Mouse (Mus musculus): ENCODE results near the gene Bicd2.
A peak's percentile ranks its signal among the peaks of the same experiment; 100 is the strongest.

Bicd2 gene

DNA sequence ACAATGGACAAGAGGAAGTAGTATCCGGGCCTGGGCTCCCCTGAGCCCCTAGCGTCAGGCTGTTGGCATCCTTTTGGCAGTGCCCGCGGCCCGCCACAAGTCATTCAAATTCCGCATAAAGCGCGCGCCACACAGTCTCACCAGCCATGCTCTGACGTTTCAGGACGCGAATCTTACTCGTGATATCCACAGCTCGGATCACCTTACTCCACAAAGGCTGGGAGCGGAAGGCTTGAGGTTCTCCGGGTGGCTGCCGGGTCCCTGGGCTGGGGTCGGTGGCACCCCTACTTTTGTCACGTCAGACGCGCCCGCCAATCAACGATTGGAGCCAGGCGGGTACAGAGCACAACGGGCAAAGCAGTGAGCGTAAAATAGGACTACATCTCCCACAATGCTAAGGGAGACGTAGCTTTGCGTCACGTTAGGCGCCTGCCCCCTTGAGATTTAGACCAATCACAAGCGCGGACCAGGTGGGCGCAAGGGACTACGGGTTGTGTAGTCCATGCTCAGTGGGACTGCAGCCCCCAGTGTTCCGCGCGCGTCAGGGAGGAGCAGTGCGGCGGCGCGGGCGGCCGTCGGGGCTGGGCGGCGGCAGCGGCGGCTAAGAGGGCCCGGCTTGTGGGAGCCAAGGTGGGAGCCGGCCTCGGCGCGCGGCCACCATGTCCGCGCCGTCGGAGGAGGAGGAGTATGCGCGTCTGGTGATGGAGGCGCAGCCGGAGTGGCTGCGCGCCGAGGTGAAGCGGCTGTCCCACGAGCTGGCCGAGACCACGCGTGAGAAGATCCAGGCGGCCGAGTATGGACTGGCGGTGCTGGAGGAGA is at the start of gene Bicd2:
Gene Bicd2, plus strand, starts transcription at position 574 of the 819 bp plus-strand sequence.
- peak; percentile 82 to 94 for DNase-seq (ENCODE audit: low spot score in 2 of 2)

DNA sequence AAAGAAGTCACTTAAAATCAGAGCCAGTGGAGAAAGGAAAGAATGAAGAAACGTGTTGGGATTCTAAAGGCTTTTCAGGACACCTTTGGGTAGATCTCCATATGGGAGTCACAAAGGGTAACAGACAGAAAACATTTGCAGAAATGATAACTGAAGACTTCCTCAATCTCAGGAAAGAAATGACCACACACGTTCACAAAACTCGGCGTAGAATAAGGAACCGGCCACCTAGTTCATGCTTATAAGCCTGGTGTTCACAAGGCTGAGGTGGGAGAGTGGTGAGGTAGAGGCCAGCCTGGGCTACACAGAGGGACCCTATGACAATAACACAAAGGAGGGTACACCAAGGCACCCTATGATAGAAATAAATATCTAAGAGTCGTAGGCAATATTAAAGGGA is 49.4 kb upstream of the Bicd2 start:
- no peak for DNase-seq (ENCODE audit: low spot score in 2 of 2)

DNA sequence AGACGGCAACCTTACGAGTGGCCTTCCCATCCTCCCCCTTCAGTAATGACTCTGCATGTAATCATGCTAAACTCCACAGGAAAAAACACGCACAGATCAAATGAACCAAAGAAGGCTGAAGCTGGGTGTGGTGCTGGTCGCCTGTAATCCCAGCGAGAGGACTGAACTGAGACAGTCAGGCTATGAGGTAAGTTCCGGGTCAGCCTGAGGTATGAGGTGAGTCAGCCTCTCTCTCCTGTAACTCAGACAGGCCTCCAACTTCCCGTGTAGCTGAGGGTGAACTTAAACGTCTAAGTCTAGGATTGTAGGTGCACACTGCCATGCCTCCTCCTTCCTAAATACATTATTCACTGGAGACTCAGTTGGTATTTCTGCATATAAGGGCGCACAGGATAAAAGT is 47.3 kb upstream of the Bicd2 start:
- DNase-seq (ENCODE audit: low spot score in 2 of 2): no peak

DNA sequence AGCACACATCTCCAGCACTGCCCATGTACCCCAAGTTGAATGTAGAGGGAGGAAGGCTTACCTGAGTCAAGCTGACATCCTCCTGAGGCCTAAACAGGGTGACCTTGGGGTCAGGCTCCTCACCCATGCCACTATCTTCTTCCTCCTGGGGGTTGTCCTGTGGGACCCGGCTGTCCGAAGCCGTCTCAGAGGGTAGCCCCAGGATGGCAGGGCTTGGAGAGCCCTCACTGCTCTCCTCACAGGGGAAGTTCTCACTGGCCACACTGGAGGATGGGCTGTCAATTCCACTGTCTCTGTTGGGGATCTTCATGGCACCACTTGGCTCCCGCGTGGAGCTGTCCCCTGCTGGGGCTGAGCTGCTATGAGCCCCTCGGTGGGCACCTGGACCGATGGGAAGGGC is 45.1 kb upstream of the Bicd2 start:
- no peak for DNase-seq (ENCODE audit: low spot score in 2 of 2)

DNA sequence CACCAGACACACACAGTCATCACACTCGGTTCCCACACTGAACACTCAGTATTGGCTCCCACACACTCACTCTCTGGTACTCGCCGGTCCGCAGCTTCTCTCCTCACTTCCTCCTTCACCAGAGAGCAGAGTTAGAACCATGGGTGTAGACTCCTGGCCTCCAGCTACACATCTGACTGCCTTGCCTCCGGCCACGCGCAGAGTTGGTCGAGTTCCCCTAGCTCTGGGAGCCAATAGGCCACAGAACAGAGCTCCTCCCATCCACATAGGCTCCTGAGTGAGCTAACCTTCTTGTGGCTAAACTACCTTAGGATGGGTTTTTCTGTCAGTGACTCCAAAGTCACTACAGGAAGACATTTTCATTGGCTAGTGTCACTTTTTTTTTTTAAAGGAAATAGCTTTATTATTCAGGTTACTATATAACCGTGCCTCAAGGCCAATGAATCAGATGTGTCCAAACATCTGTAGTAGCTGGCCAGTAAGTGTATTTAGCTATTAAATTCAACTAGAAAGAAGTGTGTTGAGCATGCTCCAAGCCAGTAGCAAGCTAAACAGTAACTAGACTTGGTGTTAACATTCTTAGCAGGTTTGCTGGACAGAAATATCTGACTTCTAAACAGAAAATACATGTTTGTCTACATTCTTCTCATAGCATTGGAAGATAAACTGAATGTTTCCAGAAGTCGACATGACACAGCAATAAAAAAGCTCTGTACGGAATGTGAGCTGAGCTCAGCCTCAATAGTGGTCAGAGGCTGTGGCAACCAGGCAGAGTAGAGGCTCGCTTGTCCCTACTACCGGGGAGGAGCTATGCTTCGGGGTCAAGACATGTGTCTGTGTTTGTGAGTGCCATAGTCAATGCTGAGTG is 42.6 kb upstream of the Bicd2 start:
- no peak for DNase-seq (ENCODE audit: low spot score in 2 of 2)

DNA sequence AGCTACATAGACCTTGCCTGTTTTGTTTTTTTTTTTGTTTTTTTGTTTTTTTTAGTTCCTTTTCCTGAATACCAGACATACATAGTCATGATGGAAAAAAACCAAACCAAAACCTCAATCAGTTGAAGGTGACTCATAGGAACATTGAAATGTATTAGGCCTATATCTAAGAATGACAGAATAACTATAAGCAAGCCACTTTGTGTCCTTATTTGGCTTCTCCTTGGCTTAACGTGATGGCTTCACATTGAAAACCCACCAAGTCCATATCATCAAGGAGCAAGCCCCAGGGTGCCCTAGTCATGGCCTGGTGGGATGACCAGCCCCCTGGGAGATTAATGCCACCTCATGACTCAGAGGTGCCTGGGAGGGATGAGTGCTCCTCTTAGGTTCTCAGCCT is 40.6 kb upstream of the Bicd2 start:
- no peak for DNase-seq (ENCODE audit: low spot score in 2 of 2)

DNA sequence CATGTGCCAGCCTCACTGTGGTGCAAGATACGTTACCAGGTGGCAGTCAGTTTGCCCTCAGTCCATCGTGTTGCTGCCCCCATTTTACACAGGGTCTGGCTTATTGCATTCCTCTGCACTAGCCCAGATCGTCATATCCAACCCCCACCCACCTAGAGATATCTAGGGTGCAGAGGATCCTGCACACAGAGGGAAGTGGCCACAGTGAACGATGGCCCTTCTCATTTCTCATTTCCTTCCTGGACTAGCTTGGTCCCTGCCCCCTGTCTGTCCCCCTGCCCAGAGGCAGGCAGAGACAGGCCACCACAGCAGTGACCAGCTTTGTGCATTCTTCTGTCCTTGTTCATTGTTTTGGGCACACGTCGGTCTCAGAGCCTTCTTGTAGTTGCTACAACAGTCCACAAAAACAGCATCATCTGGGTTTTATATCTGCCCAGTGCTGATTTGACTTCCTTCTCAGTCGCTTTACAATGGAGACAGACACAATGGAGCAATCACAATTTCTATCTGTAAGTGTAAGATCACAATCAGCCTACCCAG is 34.5 kb upstream of the Bicd2 start:
- DNase-seq (ENCODE audit: low spot score in 2 of 2): no peak

DNA sequence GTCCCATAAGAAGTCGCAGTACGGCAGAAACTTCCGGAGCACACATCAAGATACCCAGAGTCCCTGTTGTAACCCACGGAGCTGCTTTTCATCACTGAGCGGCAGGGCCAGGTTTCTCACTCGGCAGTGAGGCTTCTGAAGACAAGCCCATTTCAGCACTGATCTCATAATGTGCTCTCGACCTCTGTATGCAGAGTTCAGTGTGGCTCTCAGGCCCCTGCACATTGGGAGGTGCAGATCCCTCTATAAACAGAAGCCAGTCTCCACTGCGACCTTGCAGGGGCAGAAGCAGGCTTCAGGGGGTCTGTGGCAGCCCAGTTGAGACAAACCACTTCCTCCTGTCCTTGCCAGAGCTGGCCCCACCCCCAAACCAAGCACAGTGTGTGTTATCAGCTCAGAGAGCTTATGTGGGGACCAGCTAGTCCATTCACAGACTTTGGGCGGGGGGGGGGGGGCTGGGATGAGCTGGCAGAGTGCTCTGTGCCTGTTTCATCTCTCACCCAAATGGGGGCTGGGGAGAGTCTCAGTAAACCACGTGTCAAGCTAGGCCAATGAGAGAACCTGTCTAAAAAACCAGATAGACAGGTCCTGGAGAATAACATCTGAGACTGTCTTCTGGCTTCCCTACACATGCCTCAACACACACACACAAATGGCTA is 33.9 kb upstream of the Bicd2 start:
- DNase-seq (ENCODE audit: low spot score in 2 of 2): no peak

DNA sequence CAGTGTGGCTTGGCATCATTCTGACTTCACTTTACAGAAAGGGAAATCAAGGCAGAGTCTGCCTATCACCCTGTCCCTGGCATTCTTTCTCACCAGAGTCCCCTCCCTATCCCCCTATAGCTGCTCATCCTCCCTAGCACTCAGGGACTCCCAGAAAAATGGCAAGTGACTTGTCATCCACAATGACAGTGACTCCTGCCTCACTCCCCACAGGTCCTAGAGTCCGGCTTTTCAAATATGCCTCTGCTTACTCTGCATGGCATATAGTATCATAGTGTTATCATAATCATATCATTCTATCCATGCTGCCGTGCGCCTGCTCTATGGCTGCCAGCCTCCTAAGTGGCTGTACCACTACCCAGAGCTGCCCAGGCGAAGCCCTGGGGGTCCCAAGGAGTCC is 33.2 kb upstream of the Bicd2 start:
- no peak for DNase-seq (ENCODE audit: low spot score in 2 of 2)

DNA sequence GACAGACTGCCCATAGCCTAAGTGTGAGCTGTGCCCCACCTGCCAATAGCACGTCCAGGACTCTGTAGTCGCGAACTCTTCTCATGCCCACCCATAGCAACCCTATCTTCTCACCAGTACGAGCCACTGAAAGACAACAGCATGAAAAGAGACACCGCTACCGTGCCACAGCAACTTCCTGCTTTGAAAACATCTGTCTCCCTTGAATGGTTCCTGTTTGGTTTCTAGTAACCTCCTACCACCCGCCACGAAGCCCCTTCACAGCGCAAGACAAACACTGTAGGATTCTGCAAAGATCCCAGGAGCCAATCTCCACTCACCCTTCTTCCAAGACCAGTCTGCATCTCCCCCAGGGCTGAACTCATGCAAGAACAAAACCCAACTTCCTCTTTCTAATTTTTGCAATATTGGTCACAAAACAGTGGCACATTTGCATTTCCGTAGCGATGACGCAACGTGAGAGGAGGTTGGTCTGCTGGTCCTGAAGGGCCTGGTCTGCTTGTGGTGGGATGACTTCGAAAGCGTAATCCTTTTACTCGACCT is 32.5 kb upstream of the Bicd2 start:
- DNase-seq (ENCODE audit: low spot score in 2 of 2): no peak

DNA sequence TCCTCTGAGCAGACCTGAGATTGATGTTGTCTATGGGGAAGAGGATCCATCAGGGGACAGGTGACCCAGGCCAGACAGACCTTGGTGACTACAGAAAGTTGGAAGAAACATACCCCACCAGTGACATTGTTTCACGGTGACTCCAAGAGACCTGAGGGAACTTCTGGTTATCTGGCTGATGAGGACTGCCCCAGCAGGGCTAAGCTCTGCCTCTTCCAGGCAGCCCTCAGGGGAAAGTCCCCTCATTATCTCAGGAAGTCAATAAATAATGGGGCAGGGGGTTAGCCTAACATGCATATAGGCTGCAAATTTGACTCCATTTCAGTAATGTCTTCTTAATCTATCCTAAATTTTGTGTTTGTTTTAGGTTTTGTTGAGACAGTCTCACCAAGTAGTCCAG is 31.9 kb upstream of the Bicd2 start:
- DNase-seq (ENCODE audit: low spot score in 2 of 2): no peak

DNA sequence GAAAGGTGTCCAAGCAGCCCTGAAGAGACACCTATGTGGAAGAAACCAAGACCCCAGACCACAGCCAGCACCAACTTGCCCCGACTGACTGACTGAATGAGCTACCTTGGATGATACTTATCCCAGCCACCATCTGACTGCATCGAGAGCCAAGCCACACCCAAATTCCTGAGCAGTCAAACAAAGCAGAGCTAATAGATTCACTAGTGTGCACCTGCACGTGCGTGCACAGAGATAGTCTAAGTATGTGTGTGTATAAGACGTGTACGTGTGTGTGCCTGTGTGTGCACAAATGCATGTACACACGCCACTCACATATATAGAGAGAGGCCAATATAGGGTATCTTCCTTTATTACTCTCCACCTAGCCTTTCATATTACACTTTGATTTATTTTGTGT is 29.7 kb upstream of the Bicd2 start:
- no peak for DNase-seq (ENCODE audit: low spot score in 2 of 2)

DNA sequence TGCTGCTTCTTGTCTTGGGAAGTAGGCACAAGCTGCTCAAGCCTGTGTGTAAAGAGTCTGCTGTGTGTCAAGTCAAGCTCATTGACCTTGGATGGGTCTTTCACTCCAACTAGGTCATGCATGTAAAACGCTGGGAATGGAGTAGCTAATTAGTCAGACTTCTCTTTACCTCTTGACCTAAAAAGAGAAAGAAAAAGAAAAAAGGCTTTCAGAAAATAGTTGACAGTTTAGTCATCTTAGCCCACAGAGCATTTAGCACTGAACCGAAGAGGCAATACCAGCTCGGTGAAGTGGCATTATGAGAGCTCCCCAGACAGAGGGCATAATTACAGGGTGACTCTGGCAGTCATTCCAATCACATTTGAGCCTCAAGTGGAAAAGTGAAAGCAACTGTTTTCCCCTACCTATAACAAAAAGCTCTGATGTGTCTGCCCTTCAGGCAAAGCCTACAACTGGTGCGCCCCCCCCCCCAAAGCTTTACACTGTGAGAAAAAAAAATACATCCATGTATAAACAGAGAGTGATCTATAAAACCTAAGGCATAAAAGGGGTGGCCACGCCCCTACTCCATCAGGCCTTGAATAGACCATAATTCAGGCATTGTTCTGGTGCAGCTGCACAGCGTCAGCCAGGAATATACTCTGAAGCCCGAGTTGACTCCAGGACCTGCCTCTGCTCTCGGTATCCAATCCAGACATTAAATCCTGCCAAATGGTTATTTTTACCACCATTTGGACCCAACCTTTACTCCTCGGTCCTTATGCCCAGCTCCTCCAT is 24.8 kb upstream of the Bicd2 start:
- no peak for DNase-seq (ENCODE audit: low spot score in 2 of 2)

DNA sequence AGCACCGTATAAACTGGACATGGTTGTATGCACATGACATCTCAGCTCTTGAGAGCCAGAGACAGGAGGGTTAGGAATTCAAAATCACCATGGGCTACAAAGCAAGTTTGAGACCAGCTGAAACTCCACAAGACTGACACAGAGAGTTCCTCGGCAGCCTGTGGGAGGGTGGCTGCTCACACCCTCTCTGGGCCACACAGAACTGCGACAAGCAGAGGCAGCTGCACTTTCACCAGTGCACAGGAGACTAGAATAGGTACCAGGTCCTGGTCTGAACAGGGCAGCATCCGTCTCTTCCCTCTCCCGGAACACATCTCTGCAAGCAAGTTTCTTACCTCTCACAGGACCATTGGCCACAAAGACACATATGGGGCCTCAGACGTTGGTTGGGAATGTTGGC is 23.9 kb upstream of the Bicd2 start:
- DNase-seq (ENCODE audit: low spot score in 2 of 2): no peak

DNA sequence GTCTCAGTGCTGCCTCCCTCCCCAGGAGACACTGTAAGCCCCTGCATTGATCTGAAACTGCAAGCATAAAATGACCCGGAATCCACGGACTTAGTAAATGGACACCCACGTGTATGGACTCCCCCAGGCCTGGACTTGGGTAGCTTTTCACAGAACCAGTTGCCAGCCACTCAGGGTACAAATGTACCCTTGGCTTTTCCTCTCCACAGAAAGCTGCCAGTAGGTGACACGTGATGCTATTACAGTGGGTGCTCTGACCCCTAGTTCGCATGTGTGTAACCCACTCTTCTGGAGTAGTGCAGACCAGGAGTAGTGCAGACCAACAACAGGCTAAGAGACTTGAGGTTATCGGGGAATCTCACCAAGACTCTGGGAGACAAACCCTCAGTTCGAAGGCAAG is 23.5 kb upstream of the Bicd2 start:
- DNase-seq (ENCODE audit: low spot score in 2 of 2): no peak

DNA sequence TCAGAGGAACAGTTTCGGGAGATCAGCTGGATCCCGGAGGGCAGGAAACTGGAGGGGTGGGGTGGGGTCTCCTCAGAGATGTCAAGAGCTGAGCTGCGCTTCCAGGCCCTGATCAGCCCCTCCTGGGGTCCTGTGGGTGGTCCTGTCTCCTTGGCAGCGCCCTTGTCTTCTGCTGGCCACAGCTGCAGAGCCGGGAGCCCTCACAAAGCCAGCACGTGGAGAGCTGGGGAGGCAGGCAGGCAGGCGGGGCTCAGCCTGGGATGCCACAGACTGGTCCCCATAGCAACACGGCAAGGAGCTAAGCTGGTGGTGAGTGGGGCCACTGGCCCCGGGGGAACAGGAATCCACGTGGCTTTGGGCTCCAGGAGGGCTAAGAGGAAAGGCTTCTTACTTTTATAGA is 21.3 kb upstream of the Bicd2 start, which contains the start of gene Fgd3:
Gene Fgd3, minus strand, starts transcription at position 272 of the 400 bp plus-strand sequence.
- peak in 1 of 2 experiments; percentile 63 for DNase-seq (ENCODE audit: low spot score in 2 of 2)

DNA sequence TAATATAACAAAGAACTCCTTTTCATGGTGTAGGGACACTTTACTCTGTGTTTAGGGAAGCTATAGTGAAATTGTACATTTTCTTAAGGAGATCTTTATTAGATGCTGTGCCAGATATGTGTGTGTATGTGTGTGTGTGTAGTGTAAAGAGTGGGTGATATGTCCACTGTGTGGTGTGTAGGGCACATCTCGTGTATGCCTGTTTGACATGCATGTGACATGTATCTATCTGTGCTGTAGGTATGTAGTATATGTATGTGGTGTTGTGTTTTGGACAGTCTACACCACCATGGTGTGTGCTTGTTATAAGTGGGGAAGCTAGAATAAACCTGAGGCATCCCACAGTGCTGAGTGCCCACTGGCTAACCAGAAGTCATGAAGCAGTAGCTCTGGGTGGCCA is 20.9 kb upstream of the Bicd2 start:
- no peak for DNase-seq (ENCODE audit: low spot score in 2 of 2)

DNA sequence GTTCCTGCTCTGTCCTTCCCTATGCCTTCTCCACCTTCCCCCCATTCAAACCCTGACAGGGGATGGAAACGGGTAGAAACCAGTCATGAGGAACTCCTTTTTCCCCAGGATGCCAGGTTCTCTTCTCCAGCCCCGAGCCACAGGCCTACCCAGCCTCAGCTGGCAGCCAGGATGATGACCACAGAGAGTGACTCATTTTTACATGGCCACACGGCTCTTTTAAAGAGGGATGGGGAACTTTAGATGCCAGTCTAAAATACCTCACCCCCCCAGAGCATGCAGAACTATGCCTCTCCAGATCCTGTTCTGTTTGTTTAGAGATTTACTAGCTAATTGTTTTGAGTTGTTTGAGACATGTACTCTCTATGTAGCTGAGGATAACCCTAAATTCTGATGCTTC is 19.9 kb upstream of the Bicd2 start:
- no peak for DNase-seq (ENCODE audit: low spot score in 2 of 2)

DNA sequence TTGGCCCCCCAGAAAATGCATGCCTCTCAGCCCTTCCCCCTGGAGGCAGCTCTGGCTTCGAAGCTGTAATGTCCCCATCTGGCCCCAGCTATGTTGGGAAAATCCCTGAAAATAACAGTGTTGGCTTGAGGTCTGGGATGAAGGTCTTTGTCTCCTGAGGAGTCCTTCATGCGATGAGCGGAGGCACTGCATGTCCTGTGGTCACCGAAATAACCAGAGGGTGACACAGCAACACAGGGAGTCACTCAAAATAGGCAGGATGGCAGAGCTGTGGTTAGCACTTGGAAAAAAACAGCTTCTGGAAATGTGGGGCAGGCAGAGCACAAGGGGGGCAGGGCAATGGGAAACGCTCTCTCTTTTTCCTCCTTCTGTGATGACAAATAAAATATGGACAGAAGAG is 19.2 kb upstream of the Bicd2 start:
- no peak for DNase-seq (ENCODE audit: low spot score in 2 of 2)

DNA sequence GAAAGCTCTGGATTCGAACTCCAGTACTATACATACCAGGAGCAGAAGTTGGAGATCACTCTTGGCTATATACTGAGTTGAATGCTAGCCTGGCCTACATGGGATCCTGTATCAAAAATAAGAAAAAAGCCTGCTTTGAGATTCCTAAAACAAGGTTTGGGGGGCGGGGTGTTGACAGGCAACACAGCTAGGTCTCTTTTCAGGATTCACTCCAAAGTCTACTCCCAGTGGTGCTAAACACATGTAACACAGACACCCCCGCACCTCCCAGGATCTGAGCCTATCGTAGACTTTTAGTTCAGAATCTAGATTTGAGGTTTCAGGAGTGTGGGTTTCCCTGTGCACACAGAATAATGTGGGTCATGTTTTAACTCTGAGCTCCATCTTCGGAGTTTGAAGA is 18.6 kb upstream of the Bicd2 start:
- no peak for DNase-seq (ENCODE audit: low spot score in 2 of 2)

DNA sequence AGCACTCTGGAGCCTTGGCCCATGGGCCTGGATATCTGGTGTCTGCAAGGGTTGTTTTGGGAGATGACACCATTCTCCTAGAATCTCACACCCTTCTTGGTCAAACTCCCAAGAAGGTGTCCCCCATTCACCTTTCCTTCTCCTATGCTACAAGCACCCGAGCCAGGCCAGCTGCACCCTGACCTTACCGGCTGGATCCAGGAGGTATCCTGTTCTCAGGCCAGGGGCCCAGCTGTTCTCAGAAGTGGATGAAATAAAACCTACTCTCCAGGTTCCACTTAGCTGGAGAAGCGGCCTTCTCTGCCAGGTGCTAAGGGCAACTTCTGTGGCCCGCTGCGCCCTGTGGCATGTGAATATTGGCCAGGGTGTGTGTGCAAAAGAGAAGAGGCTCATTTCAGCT is 16.5 kb upstream of the Bicd2 start:
- DNase-seq (ENCODE audit: low spot score in 2 of 2): no peak

Measured in cerebellum, postnatal 4 days (tissue).